ENCODE assay signal across 8 mouse cellular contexts in genomic region chr16:92825908-92826650, GRCm38 (mm10). TPM values are rescaled to one million over a fixed set of nuclear protein-coding genes. Genes with fewer than 3 reads are reported as not detected.
A peak's percentile ranks its signal among the peaks of the same experiment; 100 is the strongest.
DNase-seq lines count a peak whose midpoint lies in the region; ATAC-seq and TF ChIP-seq lines count a peak whose summit lies in the region.

Gene Runx1, minus strand, starts transcription at chr16:92826149.

- no peak within 1 kb of the TSS for H3K4me3 ChIP-seq in heart, embryonic 12.5 days
- H3K4me3 ChIP-seq in cerebellum, adult 2 months (replicated peaks; ENCODE audit: insufficient read depth, low read depth, low read length): no peak within 1 kb of the TSS
- no peak within 1 kb of the TSS for H3K4me3 ChIP-seq in hindbrain, embryonic 12.5 days

- H3K27ac ChIP-seq in heart, embryonic 12.5 days (ENCODE audit: poor library complexity, severe bottlenecking): no peak within 1 kb of the TSS
- H3K27ac ChIP-seq in cerebellum, adult 2 months (ENCODE audit: insufficient read depth, low read length): no peak within 1 kb of the TSS
- no peak within 1 kb of the TSS for H3K27ac ChIP-seq in hindbrain, embryonic 12.5 days

- peak; percentile 44 to 78 for DNase-seq in heart, adult 18-20 months
- peak; percentile 87 for DNase-seq in MEL-GATA-1-ER (ENCODE audit: extremely low read depth, low read depth)
- DNase-seq in heart, postnatal 14 days: peak; percentile 17 to 26
- no peak for DNase-seq in cerebellum, adult 2 months
- no peak for DNase-seq in right cerebral cortex, adult 2 months (ENCODE audit: low spot score in 2 of 2)

- no peak within 1 kb of the TSS for H3K9ac ChIP-seq in heart, embryonic 12.5 days
- H3K9ac ChIP-seq in hindbrain, embryonic 12.5 days: no peak within 1 kb of the TSS

- peaks cover 81% of the 10 kb centered on the region for H3K27me3 ChIP-seq in heart, embryonic 12.5 days (replicated peaks)
- no peaks in the 10 kb centered on the region for H3K27me3 ChIP-seq in cerebellum, adult 2 months (ENCODE audit: control insufficient read depth, insufficient read depth, low read length)
- H3K27me3 ChIP-seq in hindbrain, embryonic 12.5 days: no peaks in the 10 kb centered on the region

- peaks cover 28% of the 10 kb centered on the region for H3K4me1 ChIP-seq in heart, embryonic 12.5 days (replicated peaks)
- peaks cover 15% of the 10 kb centered on the region for H3K4me1 ChIP-seq in cerebellum, adult 2 months (ENCODE audit: control insufficient read depth, insufficient read depth, low read length)
- peaks cover 15% of the 10 kb centered on the region for H3K4me1 ChIP-seq in hindbrain, embryonic 12.5 days

- intact Hi-C loops in heart, postnatal 14 days (cut with DNase I): loop anchor here (5.0 kb wide), 3 partner anchors 129 to 626 kb away; no protein-coding TSS in a partner anchor

- no peak for ATAC-seq in heart, embryonic 12.5 days (ENCODE audit: insufficient number of reproducible peaks, low FRiP score)
- ATAC-seq in megakaryocyte-erythroid progenitor cell, adult 5-6 weeks (replicated peaks; ENCODE audit: low FRiP score, low TSS enrichment, poor library complexity, severe bottlenecking): peak; percentile 51
- no peak for ATAC-seq in hindbrain, embryonic 12.5 days (ENCODE audit: low FRiP score)

- no peak for TF ChIP-seq POLR2A in cerebellum, adult 2 months (IDR thresholded peaks at IDR 0.05; ENCODE audit: borderline replicate concordance, insufficient read depth, low read length)

- no peaks in the 10 kb centered on the region for H3K36me3 ChIP-seq in heart, embryonic 12.5 days
- H3K36me3 ChIP-seq in hindbrain, embryonic 12.5 days: no peaks in the 10 kb centered on the region

- WGBS in heart, embryonic 12.5 days: 77% methylated on average over 11 of the region's 11 CpGs
- 93% methylated on average over 11 of the region's 11 CpGs for WGBS in cerebellum, adult 2 months
- WGBS in hindbrain, embryonic 12.5 days: 89% methylated on average over 11 of the region's 11 CpGs

- H3K4me2 ChIP-seq in heart, embryonic 12.5 days: no peak within 1 kb of the TSS
- H3K4me2 ChIP-seq in hindbrain, embryonic 12.5 days (replicated peaks): no peak within 1 kb of the TSS

- TF ChIP-seq CTCF in cerebellum, adult 2 months (IDR thresholded peaks at IDR 0.05; ENCODE audit: borderline replicate concordance, insufficient read depth, low read depth, low read length): no peak

- H3K9me3 ChIP-seq in heart, embryonic 12.5 days (replicated peaks): no peaks in the 10 kb centered on the region
- no peaks in the 10 kb centered on the region for H3K9me3 ChIP-seq in hindbrain, embryonic 12.5 days (replicated peaks)

RNA-seq across cellular contexts. Expression of gene Runx1, which starts in this region (rescaled TPM):
- total RNA-seq in heart, adult 18-20 months (2021): 1 to 10 TPM; 1.5 to 2.9 TPM
- 1.3 and 1.5 TPM in 2 replicates for polyA plus RNA-seq in heart, embryonic 12.5 days (2016; fragmentation: Nextera tagmentation; extraction: Ambion mirVana)
- total RNA-seq in heart, postnatal 14 days (2021): 1 to 10 TPM; 2.4 to 4.9 TPM
- 77.2 and 84.1 TPM in 2 replicates for total RNA-seq in megakaryocyte-erythroid progenitor cell, adult 5-6 weeks (2014; fragmentation: Nextera tagmentation)
- total RNA-seq in megakaryocyte-erythroid progenitor cell, adult 5-6 weeks (2017): 16.4 and 29.1 TPM in 2 replicates
- polyA plus RNA-seq in cerebellum, adult 2 months (2012; rRNA removed): 0.52 and 0.55 TPM in 2 replicates
- 4.4 and 5.4 TPM in 2 replicates for polyA plus RNA-seq in hindbrain, embryonic 12.5 days (2016; fragmentation: Nextera tagmentation; extraction: Ambion mirVana)

Comparison
In these comparisons a context has a peak if more than half of its experiments do, and no peak if none do; other contexts are left out.
1. DNase-seq: peak in heart, adult 18-20 months (2 of 2), MEL-GATA-1-ER (single experiment) and heart, postnatal 14 days (2 of 2); none in cerebellum, adult 2 months (0 of 2) and right cerebral cortex, adult 2 months (0 of 2).